Mouse (Mus musculus) kidney, adult 2 months (tissue): ENCODE measurements around the gene Cfap299. TPM values are rescaled to one million over a fixed set of nuclear protein-coding genes. Genes with fewer than 3 reads are reported as not detected.
A peak's percentile ranks its signal among the peaks of the same experiment; 100 is the strongest.

ENCODE experiments used
- DNase-seq: peaks from one replicate; pipeline ENCODE4 v3.0.0; 2021
- H3K27ac ChIP-seq: fragments of 200-500 bp; 2 replicates; pipeline ENCODE4 v1.5.1; 2012; ENCODE audit warnings: low read depth, low read length, control low read depth, inconsistent platforms; ENCODE audit not compliant: insufficient read depth
- H3K27me3 ChIP-seq: fragments of 200-500 bp; replicated peaks from 2 replicates; pipeline ENCODE4 v1.6.1; 2012; ENCODE audit warnings: mild to moderate bottlenecking, moderate library complexity, low read length, inconsistent platforms; ENCODE audit not compliant: control insufficient read depth, insufficient read depth
- H3K36me3 ChIP-seq: fragments of 200-500 bp; 2 replicates; pipeline ENCODE4 v1.6.1; 2012; ENCODE audit warnings: mild to moderate bottlenecking, moderate library complexity, low read length, inconsistent platforms; ENCODE audit not compliant: control insufficient read depth, insufficient read depth
- H3K4me1 ChIP-seq: fragments of 200-500 bp; 2 replicates; pipeline ENCODE4 v1.6.1; 2011; ENCODE audit warnings: low read length; ENCODE audit not compliant: control insufficient read depth, insufficient read depth
- H3K4me3 ChIP-seq: fragments of 200-500 bp; 2 replicates; pipeline ENCODE4 v1.5.1; 2011; ENCODE audit warnings: mild to moderate bottlenecking, low read depth, low read length, control low read depth; ENCODE audit not compliant: insufficient read depth
- CTCF ChIP-seq: fragments of 200-500 bp; conservative IDR thresholded peaks from 2 replicates; pipeline ENCODE4 v1.5.1; 2011; ENCODE audit warnings: low read depth, mild to moderate bottlenecking, control low read depth, low read length, moderate library complexity, mixed read lengths; ENCODE audit not compliant: insufficient read depth, insufficient read length
- POLR2A ChIP-seq: fragments of 200-500 bp; IDR thresholded peaks from one replicate; pipeline ENCODE4 v1.6.1; 2011; ENCODE audit warnings: low read depth, low read length, control low read depth
- WGBS: fragments of 180-500 bp; shearing (Covaris S2); methylation state at CpG from one replicate; pipeline ENCODE4 v1.1.7; 2018; 5-methylcytosine and 5-hydroxymethylcytosine counted together
- polyA plus RNA-seq: library from polyadenylated mRNA; depleted of rRNA; stranded (reverse); fragments of >200 nt; gene quantifications from 2 replicates; pipeline ENCODE4 v1.2.3, GENCODE M21; 2012

Cfap299 gene
- polyA plus RNA-seq, 1 experiment = not detected

- H3K27me3 ChIP-seq = no peaks in the 10 kb centered on the region
- peaks cover 2% of the 10 kb centered on the region; the same call in 1 of the 2 replicates for H3K4me1 ChIP-seq
- H3K36me3 ChIP-seq = no peaks in the 10 kb centered on the region
- DNase-seq = peak; percentile 14
- TF ChIP-seq POLR2A = no peak
- TF ChIP-seq CTCF = no peak
- H3K27ac ChIP-seq = peak overlapping the region; percentile 23; the same call in 1 of the 2 replicates
- 27% methylated on average over 8 of the region's 8 CpGs for WGBS
- H3K4me3 ChIP-seq = no peak overlapping the region
These were observed 367.2 kb downstream of the Cfap299 start for GRCm38 (mm10) chr5:98696336-98696735.

- Histone ChIP-seq H3K27ac (no peak overlapping the region), H3K27me3 (no peaks in the 10 kb centered on the region), H3K4me1 (no peaks in the 10 kb centered on the region), H3K4me3 (no peak overlapping the region), H3K36me3 (no peaks in the 10 kb centered on the region)
- TF ChIP-seq CTCF = no peak
- 70% methylated on average over 5 of the region's 5 CpGs for WGBS
- DNase-seq = no peak
These were observed 374.9 kb downstream of the Cfap299 start for GRCm38 (mm10) chr5:98703963-98704362.

GRCm38 (mm10) chr5:98706597-98706996 is 377.5 kb downstream of the Cfap299 start:
- no peak for DNase-seq
- Histone ChIP-seq H3K4me1 (no peaks in the 10 kb centered on the region), H3K27me3 (no peaks in the 10 kb centered on the region), H3K36me3 (no peaks in the 10 kb centered on the region), H3K27ac (no peak overlapping the region), H3K4me3 (no peak overlapping the region)
- TF ChIP-seq CTCF = peak; percentile 26; the same call in 1 of the 2 replicates
- TF ChIP-seq POLR2A = no peak
- 82% methylated on average over 4 of the region's 4 CpGs for WGBS

GRCm38 (mm10) chr5:98715392-98715791 is 386.3 kb downstream of the Cfap299 start:
- H3K27ac ChIP-seq = no peak overlapping the region
- H3K36me3 ChIP-seq = no peaks in the 10 kb centered on the region
- TF ChIP-seq CTCF (no peak), POLR2A (no peak)
- no peaks in the 10 kb centered on the region for H3K27me3 ChIP-seq
- WGBS = 82% methylated on average over 2 of the region's 2 CpGs
- H3K4me1 ChIP-seq = no peaks in the 10 kb centered on the region
- DNase-seq = no peak
- no peak overlapping the region for H3K4me3 ChIP-seq

GRCm38 (mm10) chr5:98732157-98733009 is 403.3 kb downstream of the Cfap299 start:
- 47% methylated on average over 6 of the region's 6 CpGs for WGBS
- DNase-seq = no peak
- Histone ChIP-seq H3K27me3 (no peaks in the 10 kb centered on the region), H3K4me3 (no peak overlapping the region), H3K4me1 (no peaks in the 10 kb centered on the region), H3K27ac (no peak overlapping the region), H3K36me3 (no peaks in the 10 kb centered on the region)
- TF ChIP-seq CTCF (no peak), POLR2A (no peak)

GRCm38 (mm10) chr5:98733010-98733399 is 403.9 kb downstream of the Cfap299 start:
- Histone ChIP-seq H3K27me3 (no peaks in the 10 kb centered on the region), H3K27ac (no peak overlapping the region), H3K4me1 (no peaks in the 10 kb centered on the region), H3K36me3 (no peaks in the 10 kb centered on the region), H3K4me3 (no peak overlapping the region)
- DNase-seq = peak; percentile 61
- 15% methylated on average over 2 of the region's 2 CpGs for WGBS
- TF ChIP-seq CTCF (no peak), POLR2A (no peak)

GRCm38 (mm10) chr5:98761858-98762652 is 433.0 kb downstream of the Cfap299 start:
- Histone ChIP-seq H3K36me3 (no peaks in the 10 kb centered on the region), H3K4me3 (no peak overlapping the region), H3K4me1 (no peaks in the 10 kb centered on the region), H3K27ac (no peak overlapping the region), H3K27me3 (no peaks in the 10 kb centered on the region)
- DNase-seq = no peak
- WGBS = 84% methylated on average over 15 of the region's 15 CpGs
- no peak for TF ChIP-seq POLR2A
- no peak for TF ChIP-seq CTCF
